Mouse (Mus musculus) inflammation-experienced regulatory T-cells, adult 6 months (primary cell): ENCODE results near the gene Pax6. TPM values are rescaled to one million over a fixed set of nuclear protein-coding genes. Genes with fewer than 3 reads are reported as not detected.

Source experiments
- polyA plus RNA-seq, 3 experiments: library from polyadenylated mRNA; unstranded; fragments of 100-300 nt; shearing (Covaris generic); gene quantifications; one replicate each; pipeline ENCODE4 v1.2.1; 2017

Gene Pax6
- polyA plus RNA-seq, 3 experiments from 2014 or later: 0.20 to 0.67 TPM; not detected in 1

Other genes with a start within 250 kb of the Pax6 start
- gene Elp4, start 235.7 kb downstream of the Pax6 start, polyA plus RNA-seq: 10 to 100 TPM in 2 of 3 experiments, 1 to 10 TPM in 1; 8.8 to 16.9 (median 13.6) TPM
- 10 to 100 TPM; 49.6 to 59.0 (median 58.7) TPM for gene Immp1l, start 235.7 kb downstream of the Pax6 start, polyA plus RNA-seq